Mouse (Mus musculus) heart, postnatal 0 days (tissue): ENCODE data around the gene Srp72. TPM values are rescaled to one million over a fixed set of nuclear protein-coding genes. Genes with fewer than 3 reads are reported as not detected.

Experiments
- ATAC-seq: fragments of 200-750 bp; cut with Nextera tagmentation; 2 replicates; pipeline ENCODE4 v1.8.0; 2017; ENCODE audit warnings: low read depth, moderate number of reproducible peaks, moderate library complexity; ENCODE audit not compliant: insufficient read depth
- DNase-seq: peaks from one replicate; pipeline ENCODE4 v3.0.0-alpha.2; 2016; ENCODE audit warnings: low spot score
- H3K27ac ChIP-seq: fragments of 300-500 bp; sonication (generic); 2 replicates; pipeline ENCODE4 v1.5.1; 2014; ENCODE audit warnings: low read depth, mild to moderate bottlenecking
- H3K27me3 ChIP-seq: fragments of 300-500 bp; sonication (generic); 2 replicates; pipeline ENCODE4 v1.6.1; 2014; ENCODE audit warnings: low read length, mixed read lengths; ENCODE audit not compliant: control insufficient read depth, insufficient read depth
- H3K36me3 ChIP-seq: fragments of 300-500 bp; sonication (generic); replicated peaks from 2 replicates; pipeline ENCODE4 v1.6.1; 2014; ENCODE audit warnings: low read length, mixed read lengths; ENCODE audit not compliant: control insufficient read depth, insufficient read depth
- H3K4me1 ChIP-seq: fragments of 300-500 bp; sonication (generic); 2 replicates; pipeline ENCODE4 v1.6.1; 2014; ENCODE audit warnings: antibody characterized with exemption; ENCODE audit not compliant: control insufficient read depth, insufficient read depth
- H3K4me2 ChIP-seq: fragments of 300-500 bp; sonication (generic); 2 replicates; pipeline ENCODE4 v1.6.1; 2014; ENCODE audit warnings: low read depth, mild to moderate bottlenecking, low read length, moderate library complexity
- H3K4me3 ChIP-seq: fragments of 300-500 bp; sonication (generic); 2 replicates; pipeline ENCODE4 v1.5.1; 2014; ENCODE audit warnings: low read depth, low read length
- H3K9ac ChIP-seq: fragments of 300-500 bp; sonication (generic); replicated peaks from 2 replicates; pipeline ENCODE4 v1.6.1; 2014; ENCODE audit warnings: low read depth, low read length, mixed read lengths
- H3K9me3 ChIP-seq: fragments of 300-500 bp; sonication (generic); replicated peaks from 2 replicates; pipeline ENCODE4 v1.6.1; 2016; ENCODE audit warnings: low read length; ENCODE audit not compliant: control insufficient read depth
- CTCF ChIP-seq: IDR thresholded peaks from 2 replicates; pipeline ENCODE4 v1.5.1; 2016; ENCODE audit warnings: antibody characterized with exemption, control low read depth, low read depth
- EP300 ChIP-seq: IDR thresholded peaks from 2 replicates; pipeline ENCODE4 v1.6.1; 2016; ENCODE audit warnings: antibody characterized with exemption, low read depth
- WGBS: fragments of 180-500 bp; shearing (Covaris S2); extraction: QIAGEN DNeasy Blood & Tissue Kit; methylation state at CpG from one replicate; pipeline ENCODE4 v1.1.7; 2014; 5-methylcytosine and 5-hydroxymethylcytosine counted together
- polyA plus RNA-seq: library from polyadenylated mRNA; unstranded; fragments of >200 nt; fragmentation: Nextera tagmentation; extraction: Ambion mirVana; gene quantifications from 2 replicates; pipeline ENCODE4 v1.2.1, GENCODE M21; 2015
- total RNA-seq: library from RNA; depleted of rRNA; stranded (reverse); fragments of >200 nt; gene quantifications from 2 replicates; pipeline ENCODE4 v1.2.3, GENCODE M21; 2014; ENCODE audit warnings: low replicate concordance; rRNA removed

Srp72 gene
- total RNA-seq = 21.8 and 37.8 TPM in 2 replicates
- polyA plus RNA-seq = 32.2 and 36.3 TPM in 2 replicates

- under 1% methylated on average over 59 of the region's 60 CpGs for WGBS
- Histone ChIP-seq H3K9ac (peak within 1 kb of the TSS; percentile 87), H3K27me3 (no peaks in the 10 kb centered on the region), H3K9me3 (no peaks in the 10 kb centered on the region), H3K36me3 (peaks cover 39% of the 10 kb centered on the region), H3K4me3 (peak within 1 kb of the TSS; percentile 89), H3K27ac (peak within 1 kb of the TSS; percentile 94), H3K4me1 (peaks cover 11% of the 10 kb centered on the region), H3K4me2 (peak within 1 kb of the TSS; percentile 93)
- TF ChIP-seq CTCF (no peak), EP300 (0 out of 2 replicates have a peak, but pooled peaks have one; percentile 55)
- ATAC-seq = peak; percentile 96
- peak; percentile 93 for DNase-seq
Observed at GRCm38 (mm10) chr5:76974554-76975285, at the start of gene Srp72. Srp72 (plus strand) TSS chr5:76974683.

- Histone ChIP-seq H3K36me3 (peaks cover 14% of the 10 kb centered on the region), H3K9me3 (no peaks in the 10 kb centered on the region), H3K27me3 (no peaks in the 10 kb centered on the region), H3K9ac (peak overlapping the region; percentile 58; the same call in 1 of the 2 replicates), H3K4me2 (peak overlapping the region; percentile 61), H3K4me1 (peaks cover 29% of the 10 kb centered on the region), H3K27ac (peak overlapping the region; percentile 93), H3K4me3 (peak overlapping the region; percentile 38)
- ATAC-seq (peak; percentile 89), DNase-seq (peak; percentile 96)
- TF ChIP-seq EP300 = no peak
- TF ChIP-seq CTCF = no peak
- WGBS = 31% methylated on average over 16 of the region's 16 CpGs
Observed at GRCm38 (mm10) chr5:76928124-76928832, 46.2 kb upstream of the Srp72 start.

DNA sequence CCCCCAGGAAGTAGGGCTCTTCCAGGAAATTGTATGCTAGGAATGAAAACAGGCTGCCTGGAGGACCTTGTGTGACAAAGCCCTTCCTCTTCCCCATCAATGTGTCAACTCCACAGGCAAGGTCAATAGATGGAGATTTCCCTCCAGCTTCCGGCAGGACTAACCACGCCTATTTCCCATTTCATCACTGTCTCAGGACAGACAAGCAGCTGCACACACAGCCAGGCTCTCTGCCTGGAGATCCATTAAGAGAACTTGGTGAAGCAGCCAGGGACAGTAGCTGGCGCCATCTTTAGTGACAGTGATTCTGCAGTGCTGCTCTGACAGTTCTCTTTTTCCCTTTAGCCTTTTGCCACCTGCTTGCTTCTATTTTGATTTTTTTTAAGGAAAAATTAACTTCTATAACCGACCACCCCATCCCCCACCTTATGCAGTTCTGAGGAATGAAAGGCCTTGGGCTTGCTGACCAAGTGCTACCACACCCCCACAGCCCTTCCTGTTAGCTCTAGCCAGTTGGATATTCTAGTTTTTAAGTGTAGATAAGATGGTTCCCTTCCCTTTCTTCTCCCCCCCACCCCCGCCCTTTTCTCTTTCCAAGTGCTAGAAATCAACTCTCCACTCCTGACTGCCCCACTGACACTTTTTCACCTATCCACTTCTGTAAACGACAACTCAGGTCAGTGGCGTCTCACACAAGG lies 45.2 kb upstream of the Srp72 start:
- 39% methylated on average over 7 of the region's 7 CpGs for WGBS
- ATAC-seq = peak; percentile 62

GRCm38 (mm10) chr5:76939717-76940116 lies 34.8 kb upstream of the Srp72 start:
- Histone ChIP-seq H3K4me2 (no peak overlapping the region), H3K9me3 (no peaks in the 10 kb centered on the region), H3K27me3 (no peaks in the 10 kb centered on the region), H3K36me3 (no peaks in the 10 kb centered on the region), H3K27ac (no peak overlapping the region), H3K4me3 (no peak overlapping the region), H3K4me1 (peaks cover 4% of the 10 kb centered on the region; the same call in 1 of the 2 replicates), H3K9ac (no peak overlapping the region)
- WGBS = 65% methylated on average over 8 of the region's 8 CpGs
- ATAC-seq (no peak), DNase-seq (no peak)
- TF ChIP-seq CTCF (no peak), EP300 (no peak)

More for the DNA sequence above, 45.2 kb upstream of the Srp72 start:
- Histone ChIP-seq H3K4me1 (peaks cover 20% of the 10 kb centered on the region), H3K36me3 (peaks cover 14% of the 10 kb centered on the region), H3K4me3 (0 out of 2 replicates have a peak overlapping the region, but pooled peaks have one; percentile 38), H3K27ac (peak overlapping the region; percentile 93), H3K9ac (no peak overlapping the region), H3K9me3 (no peaks in the 10 kb centered on the region), H3K4me2 (peak overlapping the region; percentile 61), H3K27me3 (no peaks in the 10 kb centered on the region)
- DNase-seq = peak; percentile 74
- no peak for TF ChIP-seq CTCF
- no peak for TF ChIP-seq EP300

- Histone ChIP-seq H3K9ac (no peak overlapping the region), H3K4me3 (no peak overlapping the region), H3K4me2 (no peak overlapping the region), H3K9me3 (no peaks in the 10 kb centered on the region), H3K4me1 (peaks cover 18% of the 10 kb centered on the region), H3K27me3 (no peaks in the 10 kb centered on the region), H3K36me3 (no peaks in the 10 kb centered on the region), H3K27ac (no peak overlapping the region)
- ATAC-seq = no peak
- TF ChIP-seq CTCF (no peak), EP300 (no peak)
- no peak for DNase-seq
- WGBS = 79% methylated on average over 4 of the region's 4 CpGs
Observed at GRCm38 (mm10) chr5:76941975-76942374, 32.5 kb upstream of the Srp72 start.
